Mouse (Mus musculus) cerebellum, adult 8-10 months (tissue): ENCODE results near the gene Slc22a21.
"Not testable (repeated sequence)": the region's sequence is repeated elsewhere in the genome, so short reads cannot be mapped to it uniquely, and the experiment has no call there.

Source experiments
- DNase-seq: peaks from one replicate; pipeline ENCODE4 v3.0.0; 2022

Gene Slc22a21

DNA sequence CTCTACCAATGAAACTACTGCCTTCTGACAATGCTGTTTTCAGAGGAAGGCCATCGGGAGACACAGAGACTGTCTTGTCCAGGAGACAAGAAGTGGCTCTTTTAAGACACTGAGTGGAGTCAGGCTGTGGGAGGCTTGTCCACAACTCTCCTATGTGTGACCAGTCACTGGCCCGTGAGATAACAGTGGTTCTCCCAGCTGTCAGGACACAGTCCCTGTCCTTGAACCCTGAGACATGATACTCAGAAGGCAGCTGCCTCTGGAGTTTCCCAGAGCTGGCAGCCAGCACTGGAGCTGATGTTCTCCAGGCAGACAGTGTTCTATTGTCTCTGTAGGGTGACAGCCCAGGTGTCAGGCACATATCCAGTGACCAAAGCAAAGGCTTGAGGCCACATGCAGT, 17.5 kb upstream of the Slc22a21 start:
- no peak for DNase-seq

GRCm38 (mm10) chr11:53992264-53992663, 12.1 kb upstream of the Slc22a21 start:
- no peak for DNase-seq

DNA sequence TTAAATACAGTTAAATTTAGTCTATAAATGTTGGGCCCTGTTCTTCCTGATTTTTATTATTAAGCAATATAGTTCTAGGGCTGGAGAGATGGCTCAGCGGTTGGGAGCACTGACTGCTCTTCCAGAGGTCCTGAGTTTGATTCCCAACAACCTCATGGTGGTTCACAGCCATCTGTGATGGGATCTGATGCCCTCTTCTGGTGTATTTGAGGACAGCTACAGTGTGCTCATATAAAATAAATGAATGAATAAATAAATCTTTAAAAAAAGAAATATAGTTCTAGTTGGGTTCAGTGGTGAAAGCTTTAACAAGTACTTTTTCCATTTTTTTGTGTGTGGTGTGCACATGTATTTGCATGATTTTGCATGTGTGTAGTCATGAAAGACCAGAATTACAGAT, 9.1 kb upstream of the Slc22a21 start:
- no peak for DNase-seq

DNA sequence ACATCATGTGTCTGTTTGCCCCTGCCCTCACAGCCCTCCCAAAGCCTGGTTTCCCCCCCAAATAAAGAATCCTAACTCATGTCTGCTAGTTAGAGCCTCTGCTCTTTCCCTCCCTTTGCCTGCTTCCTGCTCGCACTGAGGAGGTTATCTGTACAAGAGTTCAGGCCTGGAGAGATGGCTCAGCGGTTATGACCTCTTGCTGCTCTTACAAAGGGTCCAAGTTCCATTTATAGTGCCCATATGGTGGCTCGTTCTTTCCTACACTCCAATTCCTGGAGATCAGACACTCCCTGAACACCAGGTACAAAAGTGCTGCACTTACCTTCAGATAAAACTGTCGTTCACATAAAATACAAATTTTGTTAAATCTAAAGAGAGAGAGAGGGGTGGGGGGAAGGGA, 7.9 kb upstream of the Slc22a21 start:
- DNase-seq: no peak

GRCm38 (mm10) chr11:53981396-53981795, 1.3 kb upstream of the Slc22a21 start:
- DNase-seq: no peak

DNA sequence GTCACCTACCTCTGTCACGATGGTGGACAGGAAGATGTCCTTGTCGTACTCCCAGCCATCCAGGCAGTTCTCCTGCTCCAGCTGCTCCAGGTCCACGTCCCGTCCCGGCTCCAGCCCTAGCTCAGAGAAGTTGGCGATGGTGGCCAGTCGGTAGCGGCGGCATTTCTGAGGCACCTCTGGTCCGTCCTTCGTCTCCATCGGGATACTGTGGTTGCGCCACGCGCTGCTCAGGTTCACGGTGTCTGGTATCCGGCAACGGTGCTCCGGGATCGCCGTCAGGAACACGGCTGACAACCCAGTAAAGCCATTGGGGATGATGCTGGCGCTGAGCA, 710 bp downstream of the Slc22a21 start:
- DNase-seq: not testable (repeated sequence)

GRCm38 (mm10) chr11:53977672-53978071, 2.5 kb downstream of the Slc22a21 start:
- DNase-seq: no peak

GRCm38 (mm10) chr11:53975559-53975958, 4.6 kb downstream of the Slc22a21 start:
- no peak for DNase-seq

DNA sequence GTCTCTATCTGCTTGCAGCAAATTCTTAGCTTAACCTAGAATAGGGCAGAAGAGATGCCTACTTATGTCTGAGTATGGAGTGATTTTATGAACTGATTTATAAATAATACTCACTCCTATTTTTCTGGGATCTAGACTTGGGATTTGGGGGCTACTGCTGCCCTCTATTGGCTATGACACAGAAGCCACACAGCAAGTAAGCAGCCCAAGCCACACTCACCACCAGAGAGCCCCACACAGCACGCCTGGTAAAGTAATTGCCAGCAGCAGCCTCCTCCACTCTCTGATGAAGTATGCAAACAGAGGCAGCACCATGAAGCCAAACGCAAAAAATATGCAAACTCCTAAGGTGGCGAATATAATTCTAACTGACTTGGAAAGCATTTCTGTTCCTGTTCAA, 21.1 kb downstream of the Slc22a21 start:
- DNase-seq: no peak

GRCm38 (mm10) chr11:53958176-53958575, 22.0 kb downstream of the Slc22a21 start:
- peak; percentile 4 for DNase-seq

DNA sequence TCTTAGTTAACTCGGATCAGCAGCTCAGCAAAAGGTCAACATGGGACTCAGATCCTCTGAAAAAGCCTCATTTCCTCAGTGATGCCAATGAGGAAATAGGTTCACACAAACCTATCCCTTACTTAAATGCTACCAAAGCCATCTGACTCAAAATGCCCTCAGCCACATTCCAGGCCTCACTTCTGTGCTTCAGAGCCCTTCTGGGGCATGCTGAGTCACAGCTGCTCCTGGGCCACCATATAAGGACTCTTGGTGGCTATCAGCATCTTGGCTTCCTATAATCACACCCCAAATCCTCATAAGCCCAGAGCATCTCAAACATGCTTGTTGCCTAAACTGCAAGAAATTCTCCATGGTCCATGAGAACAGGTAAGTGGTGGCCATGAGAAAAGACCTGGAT, 23.5 kb downstream of the Slc22a21 start:
- DNase-seq: no peak

GRCm38 (mm10) chr11:53954653-53955052, 25.5 kb downstream of the Slc22a21 start:
- no peak for DNase-seq

DNA sequence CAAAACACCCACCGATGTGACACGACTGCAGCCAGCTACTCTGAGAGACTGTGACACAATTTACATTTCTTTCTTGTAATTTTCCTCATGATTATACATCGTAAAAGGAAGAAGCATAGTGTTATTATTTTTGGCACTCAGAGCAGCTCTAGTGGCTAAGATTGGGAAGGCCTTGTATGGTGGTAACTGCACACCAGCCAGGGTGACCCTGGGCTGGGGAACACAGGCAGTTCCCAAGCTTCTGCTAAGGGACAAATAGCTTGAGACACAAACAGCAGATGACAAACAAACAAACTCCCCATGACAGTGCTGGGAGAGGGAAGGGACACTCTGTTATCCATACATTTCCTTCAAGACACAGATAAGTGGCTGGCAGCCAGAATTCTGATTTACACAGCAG, 30.0 kb downstream of the Slc22a21 start:
- not testable (repeated sequence) for DNase-seq

- not testable (repeated sequence) for DNase-seq
These were observed 48.2 kb downstream of the Slc22a21 start for GRCm38 (mm10) chr11:53931944-53932318.

- peak; percentile 67 for DNase-seq
These were observed 48.8 kb downstream of the Slc22a21 start for GRCm38 (mm10) chr11:53931091-53931943.

DNA sequence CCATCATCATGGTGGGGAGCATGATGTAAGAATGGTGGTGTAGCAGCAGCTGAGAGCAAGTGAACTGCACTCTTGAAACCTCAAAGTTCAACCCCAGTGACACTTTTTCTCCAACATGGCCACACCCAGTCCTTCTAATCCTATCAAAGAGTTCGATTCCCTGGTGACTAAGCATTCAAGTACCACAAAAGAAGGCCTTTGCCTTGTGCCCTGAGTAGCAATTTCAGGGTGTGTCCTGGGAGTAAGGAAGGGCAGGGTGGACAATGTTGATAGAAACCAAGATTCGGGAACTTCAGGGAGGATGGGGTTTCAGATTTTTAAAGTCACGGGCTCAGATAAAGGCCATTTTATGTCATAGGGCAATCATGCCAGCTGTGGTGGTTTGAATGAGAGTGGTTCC, 50.4 kb downstream of the Slc22a21 start:
- DNase-seq: no peak

- no peak for DNase-seq
These were observed 51.5 kb downstream of the Slc22a21 start for GRCm38 (mm10) chr11:53928585-53928984.

DNA sequence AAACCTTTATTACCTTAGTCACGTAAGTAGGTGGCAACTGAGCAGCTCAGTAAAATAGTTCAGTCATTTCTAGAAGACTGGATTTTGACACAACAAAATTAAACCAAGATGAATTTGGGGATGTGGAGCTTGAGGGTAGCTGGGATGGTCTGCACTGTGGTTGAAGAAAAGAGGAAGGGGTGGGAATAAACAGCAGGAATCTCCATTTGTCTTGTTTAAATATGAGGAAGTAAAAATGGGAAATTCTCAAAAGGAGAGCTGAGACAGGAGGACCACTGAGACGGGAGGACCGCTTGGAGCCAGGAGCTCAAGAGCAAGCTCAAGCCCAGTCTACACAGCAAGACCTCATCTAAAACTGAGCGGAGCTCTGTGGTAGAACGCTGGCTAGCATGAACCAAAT, 53.8 kb downstream of the Slc22a21 start:
- DNase-seq: no peak

GRCm38 (mm10) chr11:53918851-53919250, 61.3 kb downstream of the Slc22a21 start:
- DNase-seq: no peak

GRCm38 (mm10) chr11:53911011-53911410, 69.1 kb downstream of the Slc22a21 start:
- no peak for DNase-seq

DNA sequence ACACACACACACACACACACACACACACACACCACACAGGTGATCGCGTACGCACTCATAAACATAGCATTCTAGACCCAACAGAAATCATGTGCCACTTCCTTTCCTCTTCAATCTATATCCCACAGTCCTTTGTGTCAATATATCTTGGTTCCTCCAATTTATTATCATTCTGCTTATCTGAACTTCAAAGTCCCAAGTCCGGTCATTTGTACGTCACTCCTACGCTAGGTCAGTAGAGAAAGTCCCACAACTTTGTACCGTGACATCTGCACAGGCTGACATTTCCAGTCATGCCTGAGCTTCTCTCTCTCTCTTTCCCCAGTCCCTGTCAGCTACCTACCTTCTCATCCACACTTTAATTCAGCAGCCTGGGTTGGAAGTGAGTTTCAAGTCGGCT, 71.4 kb downstream of the Slc22a21 start:
- no peak for DNase-seq

- DNase-seq: no peak
These were observed 75.6 kb downstream of the Slc22a21 start for GRCm38 (mm10) chr11:53904534-53904925.

DNA sequence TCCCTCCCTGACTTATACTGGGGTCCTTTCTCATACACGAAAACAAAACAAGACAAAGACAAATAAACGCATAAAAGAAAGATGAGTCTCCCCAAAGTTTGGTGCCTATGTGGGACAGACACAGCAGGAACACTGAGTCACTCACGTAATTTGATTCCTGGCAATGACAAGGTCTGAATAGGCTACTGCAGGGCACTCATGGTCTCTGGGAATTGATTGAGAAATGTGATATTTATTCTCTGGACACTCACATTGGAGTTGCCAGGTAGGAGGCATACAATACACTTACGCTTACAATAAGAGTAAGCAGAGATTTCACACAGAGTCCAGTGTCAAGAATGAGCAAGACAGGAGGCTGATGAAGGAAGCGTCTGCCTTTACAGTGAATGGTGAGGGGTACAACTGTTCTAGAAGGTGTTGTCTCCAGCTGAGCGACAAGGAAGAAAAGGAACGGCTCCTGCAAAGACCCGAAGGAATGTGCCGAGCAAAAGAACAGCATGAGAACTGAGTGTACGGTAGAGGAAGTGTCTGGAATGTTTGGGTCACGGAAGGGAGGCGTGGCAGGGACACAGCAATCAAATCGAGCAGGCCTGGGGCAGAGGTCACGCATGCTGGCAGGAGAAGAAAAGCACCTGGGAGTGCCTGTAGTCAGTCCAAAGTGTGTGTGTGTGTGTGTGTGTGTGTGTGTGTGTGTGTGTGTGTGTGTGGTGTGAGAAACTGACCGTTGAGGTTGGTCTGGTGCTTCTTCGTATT, 76.2 kb downstream of the Slc22a21 start:
- no peak for DNase-seq

DNA sequence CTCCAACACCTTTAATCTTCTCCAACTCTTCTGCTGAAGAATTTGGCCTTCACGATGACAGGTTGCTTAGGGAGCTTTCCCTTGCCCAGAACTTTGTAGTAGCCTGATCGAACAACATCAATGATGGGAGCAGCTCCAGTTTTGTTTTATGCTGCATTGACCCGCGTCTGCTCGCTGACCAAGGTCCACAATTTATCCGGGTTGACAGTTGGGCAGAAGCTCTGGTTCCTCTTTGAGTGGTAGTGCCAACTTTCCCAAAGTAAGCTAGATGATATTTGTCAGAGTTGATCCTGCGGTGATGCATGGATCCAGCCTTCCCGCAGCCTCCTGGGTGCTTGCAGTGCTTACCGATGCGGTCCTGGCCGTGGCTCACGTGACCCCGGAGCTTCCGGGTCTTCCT, 77.4 kb downstream of the Slc22a21 start:
- DNase-seq: no peak
